Mouse (Mus musculus) G1E-ER4 (cell line): Measurements from ENCODE around the gene Prkcb. TPM values are rescaled to one million over a fixed set of nuclear protein-coding genes. Genes with fewer than 3 reads are reported as not detected.

Experiments
- GATA1 ChIP-seq: IDR thresholded peaks from one replicate; pipeline ENCODE4 v1.8.0; 2012; ENCODE audit warnings: low read length, inconsistent platforms
- polyA plus RNA-seq: library from polyadenylated mRNA; stranded (reverse); fragments of >175 nt; gene quantifications from 2 replicates; pipeline ENCODE4 v1.2.3, GENCODE M21; 2012

The Prkcb gene
- polyA plus RNA-seq: not detected in 2 replicates

- TF ChIP-seq GATA1: no peak
Measured at GRCm38 (mm10) chr7:122288605-122289242, at the start of gene Prkcb. Gene Prkcb, plus strand, starts transcription at chr7:122288751.

DNA sequence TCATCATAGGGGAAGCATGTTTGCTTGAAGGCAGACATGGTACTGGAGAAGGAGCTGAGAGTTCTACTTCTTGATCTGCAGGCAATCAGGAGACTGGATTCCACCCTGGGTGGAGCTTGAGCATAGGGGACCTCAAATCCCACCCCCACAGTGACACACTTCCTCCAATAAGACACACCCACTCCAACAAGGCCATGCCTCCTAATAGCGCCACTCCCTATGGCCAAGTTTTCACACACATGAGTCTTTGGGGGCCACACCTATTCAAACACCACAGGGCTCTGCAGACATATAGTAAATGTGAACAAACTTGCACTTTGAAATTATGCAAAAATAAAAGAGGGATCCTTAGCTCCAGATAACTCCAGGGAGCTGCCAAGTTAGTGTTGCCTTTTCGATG, 49.6 kb upstream of the Prkcb start:
- no peak for TF ChIP-seq GATA1

GRCm38 (mm10) chr7:122240413-122241119, 48.0 kb upstream of the Prkcb start:
- TF ChIP-seq GATA1: no peak

DNA sequence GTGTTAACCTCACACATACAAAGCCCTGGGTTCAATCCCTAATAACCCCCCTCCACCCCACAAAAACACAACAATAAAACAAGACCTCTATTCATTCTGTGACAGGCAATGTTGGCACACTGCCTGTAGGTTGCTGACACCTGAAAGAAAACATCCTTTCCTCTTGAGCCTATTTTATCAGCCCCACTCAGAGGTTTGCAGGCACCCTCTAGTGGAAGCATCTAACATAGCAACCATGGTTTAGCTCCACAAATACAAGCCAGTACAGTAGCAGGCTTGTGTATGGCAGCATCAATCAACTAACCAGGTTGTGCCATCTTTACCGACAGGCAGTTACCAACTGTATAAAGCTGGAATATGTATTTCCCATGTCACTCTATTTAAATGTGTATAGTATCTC, 46.3 kb upstream of the Prkcb start:
- TF ChIP-seq GATA1: no peak

DNA sequence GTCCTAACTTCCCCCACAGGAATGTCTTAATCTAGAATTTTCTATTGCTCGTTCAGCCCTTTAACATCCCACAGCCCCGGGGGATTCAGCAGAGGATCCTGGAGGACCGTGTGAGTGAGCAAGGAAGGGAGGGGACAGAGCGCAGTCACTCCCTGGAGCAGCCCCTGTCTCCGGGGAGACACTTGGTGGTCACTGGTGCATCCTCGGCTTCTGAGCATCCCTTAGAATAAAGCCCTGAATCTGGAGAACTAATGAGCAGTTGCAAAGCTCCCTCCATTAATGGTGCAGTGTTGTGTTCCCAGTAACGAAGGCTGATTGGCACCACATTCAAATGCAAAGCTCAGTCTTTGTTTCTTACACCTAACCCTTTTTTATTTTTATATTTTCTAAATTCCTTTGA, 44.4 kb upstream of the Prkcb start:
- TF ChIP-seq GATA1: no peak

DNA sequence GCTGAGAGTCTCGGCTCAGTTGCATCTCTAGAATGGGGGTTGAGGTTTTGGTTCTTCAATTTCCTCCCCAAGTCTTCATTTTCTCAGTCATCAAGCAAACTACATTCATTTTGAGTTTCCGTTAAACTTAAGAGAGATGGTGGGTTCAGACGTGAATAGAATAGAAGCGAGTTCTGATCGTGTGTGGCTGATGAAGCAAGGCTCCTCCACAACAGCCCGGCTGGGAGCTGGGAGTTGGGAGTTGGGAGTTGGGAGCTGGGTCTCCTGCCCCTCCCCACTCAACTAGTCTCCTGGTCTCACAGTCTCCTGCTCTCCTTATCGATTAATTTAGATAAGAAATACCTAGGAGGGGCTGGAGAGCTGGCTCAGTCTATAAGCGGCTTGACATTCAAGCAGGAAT, 44.0 kb upstream of the Prkcb start:
- TF ChIP-seq GATA1: no peak

DNA sequence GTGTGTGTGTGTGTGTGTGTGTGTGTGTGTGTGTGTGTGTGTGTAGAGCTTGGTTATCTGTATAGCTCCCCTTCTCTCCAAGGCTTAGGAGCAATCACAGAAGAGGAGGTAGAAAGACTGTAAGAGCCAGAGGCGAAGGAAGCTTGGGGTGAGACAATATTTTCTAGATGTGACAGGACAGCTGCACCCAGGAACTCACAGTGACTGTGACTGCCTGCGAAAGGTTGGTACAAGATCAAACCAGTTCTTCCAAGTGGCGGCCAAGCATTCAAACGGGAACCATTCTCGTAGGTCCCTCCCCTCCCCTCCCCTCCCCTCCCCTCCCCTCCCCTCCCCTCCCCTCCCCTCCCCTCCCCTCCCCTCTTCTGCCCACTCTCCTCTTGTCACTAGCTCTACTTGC, 42.6 kb upstream of the Prkcb start:
- no peak for TF ChIP-seq GATA1

- TF ChIP-seq GATA1: no peak
Measured at GRCm38 (mm10) chr7:122247254-122247864, 41.2 kb upstream of the Prkcb start.

DNA sequence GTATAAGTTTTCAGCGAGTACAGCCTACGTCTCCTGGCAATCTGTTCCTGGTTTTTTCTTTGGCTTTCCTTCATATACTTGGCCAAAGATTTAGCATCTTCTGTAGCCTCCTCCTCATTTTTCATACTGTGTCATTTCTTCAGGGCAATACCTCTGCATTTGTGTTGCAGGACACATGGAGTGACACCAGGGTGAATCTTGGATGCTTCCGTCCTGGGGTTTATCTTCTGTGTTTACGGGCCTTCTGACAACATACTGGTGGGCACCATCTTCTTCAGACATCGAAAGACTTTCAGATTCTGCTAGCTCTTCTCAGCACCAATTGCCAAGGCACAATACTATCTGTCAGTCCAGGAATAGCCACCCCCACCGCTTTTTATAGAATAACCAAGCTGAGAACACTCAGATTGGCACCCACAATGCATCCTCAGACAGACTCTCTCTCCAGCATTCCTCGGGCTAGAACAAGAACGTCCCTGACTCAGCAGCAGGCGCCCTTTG, 39.2 kb upstream of the Prkcb start:
- no peak for TF ChIP-seq GATA1

DNA sequence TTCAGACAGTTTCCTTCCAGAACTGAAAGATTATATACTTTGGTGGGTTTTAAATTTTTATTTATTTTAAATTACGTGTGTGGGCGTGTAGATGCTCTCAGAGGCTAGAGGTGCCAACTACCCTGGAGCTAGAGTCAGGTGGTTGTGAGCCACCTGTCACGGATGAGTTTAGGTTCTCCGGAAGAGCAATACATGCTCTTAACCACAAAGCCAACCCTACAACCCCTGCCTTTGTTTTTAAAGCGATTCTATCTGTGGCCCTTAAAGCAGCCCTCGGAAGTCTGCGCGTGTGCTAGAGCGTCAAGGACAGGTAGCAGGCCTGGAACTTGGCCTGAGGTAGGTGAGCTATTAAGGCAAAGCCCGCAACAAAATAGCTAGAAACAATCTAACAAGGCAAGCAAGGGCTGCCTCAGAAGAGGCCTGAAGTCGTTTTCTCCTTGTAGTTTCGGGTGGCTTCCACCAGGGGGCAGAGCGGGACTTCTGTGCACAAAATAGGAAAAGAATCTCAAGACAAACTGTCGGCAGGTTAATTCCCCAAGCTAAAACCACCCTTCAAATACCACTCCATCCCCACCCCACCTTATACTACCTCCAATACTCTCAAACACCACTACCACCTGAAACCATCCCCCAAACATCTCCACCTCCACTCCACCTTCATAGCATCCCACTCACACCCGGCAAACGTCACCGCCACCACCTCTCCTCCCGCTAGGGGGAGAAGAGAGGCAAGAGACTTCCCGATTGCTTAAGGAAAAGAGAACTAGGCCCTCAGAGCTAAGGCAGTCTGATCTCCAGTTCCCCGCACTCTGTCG, 37.1 kb upstream of the Prkcb start:
- no peak for TF ChIP-seq GATA1

DNA sequence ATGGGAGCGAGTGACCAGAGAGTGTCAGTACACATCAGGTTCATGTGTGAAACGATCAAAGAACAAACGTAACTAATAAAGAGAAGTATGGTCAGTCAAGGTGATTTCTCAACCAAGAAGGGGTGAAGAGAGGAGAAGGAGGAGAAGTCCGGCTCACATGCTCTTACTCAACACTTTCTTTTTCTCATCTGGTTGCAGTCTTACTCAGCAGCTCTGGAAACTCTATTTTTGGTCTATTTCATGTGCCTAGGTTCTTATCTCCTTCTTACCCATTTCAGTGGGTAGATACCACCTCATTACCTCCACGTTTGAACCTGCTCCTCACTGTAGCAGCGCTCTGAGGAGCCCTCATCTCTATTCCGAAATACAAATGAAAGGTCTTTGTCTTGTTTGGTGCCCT, 31.8 kb upstream of the Prkcb start:
- no peak for TF ChIP-seq GATA1

- TF ChIP-seq GATA1: no peak
Measured at GRCm38 (mm10) chr7:122258521-122258920, 30.0 kb upstream of the Prkcb start.

DNA sequence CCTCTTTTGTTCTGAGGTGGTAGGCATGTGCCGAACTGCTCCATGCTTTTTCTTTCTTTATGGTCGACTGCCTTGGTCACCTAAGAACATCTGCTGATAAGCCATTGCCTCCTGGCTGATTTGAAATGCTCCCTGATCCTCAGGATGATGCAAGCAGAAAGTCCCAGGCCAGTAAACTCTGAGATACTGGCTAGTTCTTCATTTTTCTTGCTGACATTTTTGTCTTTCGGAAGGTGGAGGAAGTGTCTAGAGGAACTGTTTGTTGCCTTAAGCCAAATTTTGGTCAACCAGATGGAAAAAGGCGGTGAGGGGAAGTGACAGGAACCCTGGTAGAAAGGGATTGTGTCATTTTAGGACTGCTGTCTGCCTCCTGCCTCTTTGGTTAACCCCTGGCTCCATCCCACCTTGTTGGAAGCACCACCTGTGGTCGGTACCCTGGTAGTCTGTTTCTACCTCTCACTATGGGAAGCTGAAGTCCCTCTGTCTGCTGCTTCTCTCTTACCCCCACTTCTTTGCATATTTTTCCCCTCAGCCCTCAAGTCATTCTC, 28.4 kb upstream of the Prkcb start:
- no peak for TF ChIP-seq GATA1

- no peak for TF ChIP-seq GATA1
Measured at GRCm38 (mm10) chr7:122268983-122269486, 19.5 kb upstream of the Prkcb start.

DNA sequence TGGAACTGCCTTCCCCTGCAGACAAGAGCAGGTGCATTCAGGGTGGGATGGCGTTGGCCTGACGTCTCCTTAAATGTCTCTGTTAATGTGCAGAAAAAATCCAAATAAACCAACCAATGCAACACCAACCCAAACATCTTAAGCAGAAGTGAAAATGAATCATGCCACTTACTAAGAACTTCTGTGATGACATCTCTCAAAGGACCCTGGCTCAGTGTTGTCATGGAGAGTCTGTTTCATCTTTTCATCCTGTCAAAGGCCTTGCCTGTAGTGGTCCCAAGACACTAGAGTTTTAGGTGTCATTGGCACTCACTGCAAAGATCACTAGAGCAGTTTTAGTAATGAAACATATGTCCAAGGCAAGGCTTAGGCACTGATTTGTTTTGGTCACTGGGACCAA, 16.2 kb upstream of the Prkcb start:
- no peak for TF ChIP-seq GATA1
